Mouse (Mus musculus): ENCODE results near the gene Chp2.

GRCm38 (mm10) chr7:122219315-122219801 is at the start of gene Chp2:
- TF ChIP-seq CTCF (IDR thresholded peaks at IDR 0.05; ENCODE audit: low read depth, low read length) (no peak), GATA2 (IDR thresholded peaks at IDR 0.05; ENCODE audit: borderline replicate concordance, low read depth, low read length) (no peak), TAL1 (conservative IDR thresholded peaks at IDR 0.05; ENCODE audit: low read depth, low read length) (no peak)
